8 mouse cellular contexts compared by ENCODE assay signal in genomic region chr17:79894054-79894453, GRCm38 (mm10). TPM values are rescaled to one million over a fixed set of nuclear protein-coding genes. Genes with fewer than 3 reads are reported as not detected.
DNase-seq lines count a peak whose midpoint lies in the region; ATAC-seq and TF ChIP-seq lines count a peak whose summit lies in the region.
"Had no signal": no experiment of that assay in that cellular context is flagged by ENCODE, and none has a peak within 500 bp of the region (broad histone marks: within the 10 kb centered on the region; RNA-seq: fewer than 3 reads in every experiment).

No protein-coding gene starts in this region.

- H3K4me2 ChIP-seq in lung, postnatal 0 days (replicated peaks; ENCODE audit: low read depth, low read length), result peak overlapping the region; percentile 81
- H3K4me2 ChIP-seq in forebrain, embryonic 12.5 days, result peak overlapping the region; percentile 80
- peak overlapping the region; percentile 69 for H3K4me2 ChIP-seq in limb, embryonic 14.5 days (replicated peaks; ENCODE audit: low read depth, low read length, severe bottlenecking)
- H3K4me2 ChIP-seq in stomach, embryonic 15.5 days, result peak overlapping the region; percentile 69

- TF ChIP-seq POLR2A in limb, embryonic 14.5 days (IDR thresholded peaks at IDR 0.05; ENCODE audit: borderline replicate concordance, extremely low read depth, insufficient read depth, insufficient read length), result no peak

- no peak for TF ChIP-seq CTCF in lung, postnatal 0 days (IDR thresholded peaks at IDR 0.05)

- ATAC-seq in lung, postnatal 0 days, result no peak
- no peak for ATAC-seq in forebrain, embryonic 12.5 days (ENCODE audit: low FRiP score)
- ATAC-seq in limb, embryonic 14.5 days (ENCODE audit: low FRiP score, low read depth), result no peak
- ATAC-seq in stomach, embryonic 15.5 days (ENCODE audit: insufficient read depth, low FRiP score, low read depth), result no peak

- no peaks in the 10 kb centered on the region for H3K9me3 ChIP-seq in lung, postnatal 0 days (ENCODE audit: low read length)
- no peaks in the 10 kb centered on the region for H3K9me3 ChIP-seq in forebrain, embryonic 12.5 days
- no peaks in the 10 kb centered on the region for H3K9me3 ChIP-seq in limb, embryonic 14.5 days (ENCODE audit: control insufficient read depth, low read length)
- no peaks in the 10 kb centered on the region for H3K9me3 ChIP-seq in stomach, embryonic 15.5 days

- no peaks in the 10 kb centered on the region for H3K36me3 ChIP-seq in lung, postnatal 0 days (ENCODE audit: insufficient read depth, low read length)
- no peaks in the 10 kb centered on the region for H3K36me3 ChIP-seq in forebrain, embryonic 12.5 days (replicated peaks)
- H3K36me3 ChIP-seq in limb, embryonic 14.5 days (ENCODE audit: control insufficient read depth, insufficient read depth, low read length), result no peaks in the 10 kb centered on the region
- no peaks in the 10 kb centered on the region for H3K36me3 ChIP-seq in stomach, embryonic 15.5 days

- no peak for DNase-seq in lung, postnatal 0 days (ENCODE audit: low spot score)
- no peak for DNase-seq in lung, postnatal 36 days
- DNase-seq in limb, embryonic 14.5 days (ENCODE audit: low spot score), result no peak
- DNase-seq in T-cell, adult 2 months (ENCODE audit: low spot score), result no peak
- DNase-seq in kidney, postnatal 10 days, result no peak
- DNase-seq: gastrocnemius, postnatal 14 days had no signal

- H3K4me1 ChIP-seq in lung, postnatal 0 days (ENCODE audit: insufficient read depth, low read depth, low read length), result peaks cover 6% of the 10 kb centered on the region; the same call in 1 of the 2 replicates
- H3K4me1 ChIP-seq in forebrain, embryonic 12.5 days, result peaks cover 35% of the 10 kb centered on the region
- peaks cover 20% of the 10 kb centered on the region for H3K4me1 ChIP-seq in limb, embryonic 14.5 days (ENCODE audit: control insufficient read depth, insufficient read depth, low read length)
- peaks cover 6% of the 10 kb centered on the region; the same call in 1 of the 2 replicates for H3K4me1 ChIP-seq in stomach, embryonic 15.5 days

- no peak overlapping the region for H3K9ac ChIP-seq in lung, postnatal 0 days (replicated peaks; ENCODE audit: low read depth)
- no peak overlapping the region; the same call in 1 of the 2 replicates for H3K9ac ChIP-seq in forebrain, embryonic 12.5 days
- 0 out of 2 replicates have a peak overlapping the region, but pooled peaks have one; percentile 7 for H3K9ac ChIP-seq in limb, embryonic 14.5 days (ENCODE audit: low read depth, low read length, severe bottlenecking)
- H3K9ac ChIP-seq in stomach, embryonic 15.5 days, result no peak overlapping the region

- H3K4me3 ChIP-seq in lung, postnatal 0 days (ENCODE audit: low read depth, low read length), result peak overlapping the region; percentile 92
- H3K4me3 ChIP-seq in forebrain, embryonic 12.5 days (replicated peaks), result peak overlapping the region; percentile 96; the same call in 1 of the 2 replicates
- H3K4me3 ChIP-seq in limb, embryonic 14.5 days (replicated peaks; ENCODE audit: low read length), result peak overlapping the region; percentile 93
- peak overlapping the region; percentile 98 for H3K4me3 ChIP-seq in stomach, embryonic 15.5 days (replicated peaks)

- 21% methylated on average over 4 of the region's 4 CpGs for WGBS in lung, postnatal 0 days
- 75% methylated on average over 4 of the region's 4 CpGs for WGBS in forebrain, embryonic 12.5 days
- 55% methylated on average over 4 of the region's 4 CpGs for WGBS in limb, embryonic 14.5 days
- WGBS in stomach, embryonic 15.5 days, result 44% methylated on average over 4 of the region's 4 CpGs

- no peaks in the 10 kb centered on the region for H3K27me3 ChIP-seq in lung, postnatal 0 days (replicated peaks; ENCODE audit: insufficient read depth, low read length)
- H3K27me3 ChIP-seq in forebrain, embryonic 12.5 days, result peaks cover 20% of the 10 kb centered on the region
- no peaks in the 10 kb centered on the region for H3K27me3 ChIP-seq in limb, embryonic 14.5 days (ENCODE audit: control insufficient read depth, insufficient read depth, low read length)
- H3K27me3 ChIP-seq in stomach, embryonic 15.5 days (replicated peaks), result 0 out of 2 replicates have a peak, but pooled peaks cover 6% of the 10 kb centered on the region

- no peak overlapping the region for H3K27ac ChIP-seq in lung, postnatal 0 days (ENCODE audit: low read length)
- H3K27ac ChIP-seq in forebrain, embryonic 12.5 days, result no peak overlapping the region
- H3K27ac ChIP-seq in limb, embryonic 14.5 days (replicated peaks; ENCODE audit: low read depth, low read length), result no peak overlapping the region
- peak overlapping the region; percentile 8; the same call in 1 of the 2 replicates for H3K27ac ChIP-seq in stomach, embryonic 15.5 days

- TF ChIP-seq EP300 in lung, postnatal 0 days (IDR thresholded peaks at IDR 0.05), result no peak

RNA-seq across cellular contexts. Expression of gene Atl2, which starts 1.9 kb away (rescaled TPM):
- polyA plus RNA-seq in lung, postnatal 0 days (2015; fragmentation: Nextera tagmentation; extraction: Ambion mirVana), result 19.3 and 22.8 TPM in 2 replicates
- polyA plus RNA-seq in forebrain, embryonic 12.5 days (2016; fragmentation: Nextera tagmentation; extraction: Ambion mirVana), result 38.1 and 39.7 TPM in 2 replicates
- 21.7 and 25.9 TPM in 2 replicates for polyA plus RNA-seq in limb, embryonic 14.5 days (2012; rRNA removed)
- 26.1 and 28.8 TPM in 2 replicates for polyA plus RNA-seq in limb, embryonic 14.5 days (2014; fragmentation: Nextera tagmentation; extraction: Ambion mirVana)
- 41.1 and 42.9 TPM in 2 replicates for polyA plus RNA-seq in stomach, embryonic 15.5 days (2015; fragmentation: Nextera tagmentation; extraction: Ambion mirVana)
